Mouse (Mus musculus) embryonic facial prominence, embryonic 10.5 days (tissue): ENCODE measurements around the gene Kcnk3. TPM values are rescaled to one million over a fixed set of nuclear protein-coding genes. Genes with fewer than 3 reads are reported as not detected.

ENCODE experiments used
- DNase-seq: peaks from one replicate; pipeline ENCODE4 v3.0.0-alpha.2; 2017; ENCODE audit warnings: low spot score
- H3K27ac ChIP-seq: fragments of 300-500 bp; sonication (generic); replicated peaks from 2 replicates; pipeline ENCODE4 v1.5.1; 2016; ENCODE audit warnings: mild to moderate bottlenecking
- H3K27me3 ChIP-seq: fragments of 300-500 bp; sonication (generic); replicated peaks from 2 replicates; pipeline ENCODE4 v1.6.1; 2016; ENCODE audit warnings: low read depth, mild to moderate bottlenecking; ENCODE audit not compliant: poor library complexity, severe bottlenecking
- H3K36me3 ChIP-seq: fragments of 300-500 bp; sonication (generic); replicated peaks from 2 replicates; pipeline ENCODE4 v1.6.1; 2016; ENCODE audit warnings: mild to moderate bottlenecking, moderate library complexity
- H3K4me1 ChIP-seq: fragments of 300-500 bp; sonication (generic); 2 replicates; pipeline ENCODE4 v1.6.1; 2016
- H3K4me3 ChIP-seq: fragments of 300-500 bp; sonication (generic); 2 replicates; pipeline ENCODE4 v1.5.1; 2016; ENCODE audit warnings: mild to moderate bottlenecking, moderate library complexity
- H3K9me3 ChIP-seq: fragments of 300-500 bp; sonication (generic); 2 replicates; pipeline ENCODE4 v1.6.1; 2016; ENCODE audit warnings: mild to moderate bottlenecking
- WGBS: fragments of 180-500 bp; shearing (Covaris S2); methylation state at CpG from one replicate; pipeline ENCODE4 v1.1.7; 2016; 5-methylcytosine and 5-hydroxymethylcytosine counted together
- polyA plus RNA-seq: library from polyadenylated mRNA; unstranded; fragments of >200 nt; fragmentation: Nextera tagmentation; extraction: Ambion mirVana; gene quantifications from 2 replicates; pipeline ENCODE4 v1.2.1, GENCODE M21; 2016

The Kcnk3 gene
- polyA plus RNA-seq, 1 experiment from 2014 or later: 0.26 TPM

- H3K36me3 ChIP-seq: no peaks in the 10 kb centered on the region
- DNase-seq: no peak
- peaks cover 9% of the 10 kb centered on the region for H3K4me1 ChIP-seq
- no peaks in the 10 kb centered on the region for H3K9me3 ChIP-seq
- H3K4me3 ChIP-seq: no peak overlapping the region
- 0 out of 2 replicates have a peak overlapping the region, but pooled peaks have one; percentile 44 for H3K27ac ChIP-seq
- peaks cover 18% of the 10 kb centered on the region; the same call in 1 of the 2 replicates for H3K27me3 ChIP-seq
- whole genome bisulfite sequencing: 76% methylated on average over 16 of the region's 16 CpGs
Observed at GRCm38 (mm10) chr5:30606424-30607073, 18.6 kb downstream of the Kcnk3 start.

- H3K27ac ChIP-seq: no peak overlapping the region
Observed at GRCm38 (mm10) chr5:30609094-30609493, 21.1 kb downstream of the Kcnk3 start.

DNA sequence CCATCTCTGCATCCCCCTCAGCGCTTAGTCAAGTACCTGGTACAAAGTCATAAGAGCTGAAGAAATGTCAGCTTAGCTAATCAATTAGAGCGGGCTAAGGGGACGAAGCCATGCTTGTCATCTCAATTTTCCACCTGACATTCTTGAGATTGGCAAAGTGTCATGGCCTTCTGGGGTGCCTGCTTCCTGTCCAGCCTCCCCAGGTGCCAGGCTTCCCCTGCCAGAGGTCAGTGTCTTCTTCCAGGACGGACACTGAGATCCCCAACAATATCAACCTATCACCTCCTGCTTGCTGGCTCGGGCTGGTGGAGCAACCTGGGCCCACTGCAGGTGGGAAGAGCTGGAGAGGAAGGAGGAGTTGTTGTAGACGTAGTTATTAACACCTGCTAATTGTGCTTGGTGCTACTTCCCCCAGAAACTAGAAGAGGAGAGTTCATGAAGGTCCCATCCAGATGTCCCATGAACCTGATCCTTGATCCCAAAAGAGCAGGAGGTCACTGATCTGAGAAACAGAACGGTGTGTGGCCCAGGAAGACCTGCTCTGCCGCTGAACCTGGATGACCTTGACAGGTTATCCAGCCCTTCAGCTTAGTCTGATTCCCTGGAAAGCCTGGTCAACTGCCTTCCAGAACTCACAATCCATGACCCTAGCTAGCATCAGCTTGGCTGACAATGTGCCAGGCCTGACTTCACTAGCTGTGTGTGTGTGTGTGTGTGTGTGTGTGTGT lies 22.1 kb downstream of the Kcnk3 start:
- Histone ChIP-seq H3K4me3 (no peak overlapping the region), H3K36me3 (no peaks in the 10 kb centered on the region), H3K4me1 (peaks cover 6% of the 10 kb centered on the region; the same call in 1 of the 2 replicates), H3K27me3 (peaks cover 16% of the 10 kb centered on the region; the same call in 1 of the 2 replicates), H3K27ac (no peak overlapping the region), H3K9me3 (no peaks in the 10 kb centered on the region)
- DNase-seq: no peak
- WGBS: 81% methylated on average over 8 of the region's 8 CpGs

More at GRCm38 (mm10) chr5:30609094-30609493, 21.1 kb downstream of the Kcnk3 start:
- Histone ChIP-seq H3K36me3 (no peaks in the 10 kb centered on the region), H3K4me1 (peaks cover under 1% of the 10 kb centered on the region; the same call in 1 of the 2 replicates), H3K4me3 (no peak overlapping the region), H3K27me3 (peaks cover 15% of the 10 kb centered on the region; the same call in 1 of the 2 replicates), H3K9me3 (no peaks in the 10 kb centered on the region)
- 90% methylated on average over 7 of the region's 7 CpGs for WGBS
- DNase-seq: no peak

- DNase-seq: no peak
- Histone ChIP-seq H3K27ac (no peak overlapping the region), H3K27me3 (peaks cover 16% of the 10 kb centered on the region), H3K4me3 (no peak overlapping the region), H3K4me1 (peaks cover 11% of the 10 kb centered on the region; the same call in 1 of the 2 replicates), H3K9me3 (no peaks in the 10 kb centered on the region), H3K36me3 (no peaks in the 10 kb centered on the region)
- WGBS: 73% methylated on average over 1 of the region's 1 CpGs
Observed at GRCm38 (mm10) chr5:30611091-30611490, 23.1 kb downstream of the Kcnk3 start.

- 21% methylated on average over 3 of the region's 3 CpGs for WGBS
- Histone ChIP-seq H3K36me3 (no peaks in the 10 kb centered on the region), H3K9me3 (no peaks in the 10 kb centered on the region), H3K27me3 (peaks cover 12% of the 10 kb centered on the region), H3K4me1 (peaks cover 13% of the 10 kb centered on the region), H3K27ac (no peak overlapping the region), H3K4me3 (no peak overlapping the region)
- no peak for DNase-seq
Observed at GRCm38 (mm10) chr5:30611689-30612088, 23.7 kb downstream of the Kcnk3 start.

- H3K36me3 ChIP-seq: no peaks in the 10 kb centered on the region
- no peak overlapping the region for H3K4me3 ChIP-seq
- no peaks in the 10 kb centered on the region for H3K9me3 ChIP-seq
- H3K4me1 ChIP-seq: peaks cover 15% of the 10 kb centered on the region
- no peak overlapping the region for H3K27ac ChIP-seq
- H3K27me3 ChIP-seq: peaks cover 13% of the 10 kb centered on the region
- WGBS: 87% methylated on average over 4 of the region's 4 CpGs
- no peak for DNase-seq
Observed at GRCm38 (mm10) chr5:30612575-30612974, 24.6 kb downstream of the Kcnk3 start.

DNA sequence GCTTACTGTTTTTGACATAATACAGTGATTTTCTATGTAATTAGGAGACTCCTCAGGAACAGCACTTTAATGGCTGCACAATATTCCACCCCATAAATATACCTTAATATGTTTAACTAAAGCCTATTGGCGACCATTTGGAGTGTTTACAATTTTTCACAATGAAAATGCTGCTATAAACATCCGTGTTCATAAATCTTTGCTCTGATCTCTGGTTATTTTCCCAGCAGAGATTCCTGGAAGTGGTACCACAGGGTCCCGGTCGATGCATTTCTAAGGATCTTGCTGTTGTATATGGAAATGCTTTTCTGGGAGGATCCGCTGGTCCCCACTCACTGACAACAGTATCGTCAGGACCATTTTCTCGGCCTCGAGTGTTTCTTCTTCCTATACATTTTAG lies 25.3 kb downstream of the Kcnk3 start:
- Histone ChIP-seq H3K27me3 (peaks cover 20% of the 10 kb centered on the region), H3K4me3 (no peak overlapping the region), H3K9me3 (no peaks in the 10 kb centered on the region), H3K36me3 (no peaks in the 10 kb centered on the region), H3K4me1 (peaks cover 20% of the 10 kb centered on the region), H3K27ac (no peak overlapping the region)
- WGBS: 87% methylated on average over 8 of the region's 8 CpGs
- no peak for DNase-seq

DNA sequence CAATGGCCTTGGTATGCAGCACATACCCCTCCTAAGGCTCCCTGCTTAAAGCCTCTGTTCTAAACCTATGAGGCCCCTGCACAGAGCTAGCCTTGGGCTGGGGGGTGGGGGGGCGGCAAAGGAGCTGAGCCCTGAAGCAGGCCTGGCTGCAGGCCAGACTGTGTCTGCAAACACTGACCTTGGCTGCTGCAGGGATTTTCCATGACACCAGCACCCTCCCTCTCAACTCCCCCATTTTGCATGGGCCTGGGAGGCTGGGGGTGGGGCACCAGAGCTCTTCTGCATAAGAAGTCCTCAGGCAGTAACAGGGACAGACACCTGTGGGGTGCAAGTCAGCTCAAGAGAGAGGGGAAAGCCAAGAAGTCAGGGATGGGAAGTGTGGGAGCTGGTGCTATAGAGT lies 26.3 kb downstream of the Kcnk3 start:
- Histone ChIP-seq H3K27me3 (peaks cover 23% of the 10 kb centered on the region), H3K27ac (0 out of 2 replicates have a peak overlapping the region, but pooled peaks have one; percentile 30), H3K9me3 (no peaks in the 10 kb centered on the region), H3K4me1 (peaks cover 20% of the 10 kb centered on the region), H3K36me3 (no peaks in the 10 kb centered on the region), H3K4me3 (no peak overlapping the region)
- 23% methylated on average over 1 of the region's 1 CpGs for WGBS
- DNase-seq: no peak

- Histone ChIP-seq H3K4me1 (peaks cover 20% of the 10 kb centered on the region), H3K36me3 (no peaks in the 10 kb centered on the region), H3K27ac (no peak overlapping the region), H3K27me3 (peaks cover 27% of the 10 kb centered on the region), H3K4me3 (no peak overlapping the region), H3K9me3 (no peaks in the 10 kb centered on the region)
- DNase-seq: no peak
- WGBS: 41% methylated on average over 6 of the region's 6 CpGs
Observed at GRCm38 (mm10) chr5:30615416-30615815, 27.4 kb downstream of the Kcnk3 start.

DNA sequence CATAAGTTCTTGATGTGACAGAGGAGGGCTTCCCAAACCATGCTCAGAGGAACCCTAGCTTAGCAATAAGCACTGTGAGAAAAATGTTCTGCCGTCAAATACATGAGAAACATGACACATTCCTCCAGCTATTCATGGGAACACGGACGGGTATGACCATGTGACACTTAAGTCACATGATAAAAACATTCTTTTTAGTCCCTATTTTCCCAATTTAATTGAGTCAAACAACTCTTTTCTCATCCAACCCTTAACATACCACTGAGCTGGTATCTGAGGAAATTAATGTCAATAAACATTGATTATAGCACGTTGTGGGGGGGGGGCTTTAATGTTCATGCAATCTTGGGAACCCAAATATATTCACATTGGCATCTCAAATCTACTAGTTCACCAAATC lies 27.8 kb downstream of the Kcnk3 start:
- Histone ChIP-seq H3K36me3 (no peaks in the 10 kb centered on the region), H3K4me1 (peaks cover 20% of the 10 kb centered on the region), H3K27ac (no peak overlapping the region), H3K27me3 (peaks cover 31% of the 10 kb centered on the region), H3K9me3 (no peaks in the 10 kb centered on the region), H3K4me3 (no peak overlapping the region)
- no peak for DNase-seq
- 86% methylated on average over 4 of the region's 4 CpGs for WGBS

- Histone ChIP-seq H3K27ac (no peak overlapping the region), H3K36me3 (no peaks in the 10 kb centered on the region), H3K4me3 (no peak overlapping the region), H3K27me3 (peaks cover 40% of the 10 kb centered on the region), H3K9me3 (no peaks in the 10 kb centered on the region), H3K4me1 (peaks cover 20% of the 10 kb centered on the region)
- DNase-seq: no peak
- 44% methylated on average over 3 of the region's 3 CpGs for WGBS
Observed at GRCm38 (mm10) chr5:30616644-30617043, 28.7 kb downstream of the Kcnk3 start.

GRCm38 (mm10) chr5:30617357-30617756 lies 29.4 kb downstream of the Kcnk3 start:
- peaks cover 47% of the 10 kb centered on the region for H3K27me3 ChIP-seq
- H3K27ac ChIP-seq: no peak overlapping the region
- WGBS: 31% methylated on average over 3 of the region's 3 CpGs
- no peak for DNase-seq
- H3K4me3 ChIP-seq: no peak overlapping the region
- peaks cover 27% of the 10 kb centered on the region for H3K4me1 ChIP-seq
- no peaks in the 10 kb centered on the region for H3K9me3 ChIP-seq
- no peaks in the 10 kb centered on the region for H3K36me3 ChIP-seq

DNA sequence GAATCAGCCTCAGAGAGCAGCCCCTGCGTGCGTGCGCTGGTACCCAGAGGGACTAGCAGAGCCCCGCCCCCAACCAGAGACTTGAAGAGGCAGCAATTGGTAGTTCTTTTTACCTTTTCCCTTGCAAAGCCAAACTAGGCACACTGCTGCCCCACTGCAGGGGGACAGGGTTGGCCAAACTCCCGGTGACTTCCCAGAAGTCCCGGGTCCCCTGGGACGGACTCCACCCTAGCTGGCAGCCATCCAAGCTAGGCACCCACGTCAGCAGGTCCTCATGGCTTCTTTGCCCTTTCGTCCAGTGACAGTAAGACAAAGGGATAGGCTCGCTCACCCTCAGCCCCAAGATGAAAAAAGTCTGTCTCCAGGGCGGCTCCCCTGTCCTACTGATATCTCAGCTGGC lies 29.9 kb downstream of the Kcnk3 start:
- Histone ChIP-seq H3K27me3 (peaks cover 52% of the 10 kb centered on the region), H3K4me1 (peaks cover 32% of the 10 kb centered on the region), H3K27ac (no peak overlapping the region), H3K36me3 (no peaks in the 10 kb centered on the region), H3K4me3 (no peak overlapping the region), H3K9me3 (no peaks in the 10 kb centered on the region)
- WGBS: 35% methylated on average over 11 of the region's 11 CpGs
- no peak for DNase-seq
